ENCODE assay signal across 10 mouse cellular contexts in genomic region chr8:117697248-117697647, GRCm38 (mm10). TPM values are rescaled to one million over a fixed set of nuclear protein-coding genes. Genes with fewer than 3 reads are reported as not detected.
DNase-seq lines count a peak whose midpoint lies in the region; ATAC-seq and TF ChIP-seq lines count a peak whose summit lies in the region.
"Had no signal": no experiment of that assay in that cellular context is flagged by ENCODE, and none has a peak within 500 bp of the region (broad histone marks: within the 10 kb centered on the region; RNA-seq: fewer than 3 reads in every experiment).

No protein-coding gene starts in this region.

- no peak overlapping the region for H3K27ac ChIP-seq in layer of hippocampus, adult 2 months
- no peak overlapping the region for H3K27ac ChIP-seq in MEL (ENCODE audit: control insufficient read depth, low read depth, low read length)
- H3K27ac ChIP-seq: embryonic facial prominence, embryonic 15.5 days had no signal

- H3K4me1 ChIP-seq in MEL (ENCODE audit: control insufficient read depth in 1 of 2, insufficient read depth in 2 of 2, low read length in 2 of 2) = no peaks in the 10 kb centered on the region

- peak; percentile 36 for TF ChIP-seq RAD21 in MEL (IDR thresholded peaks at IDR 0.05; ENCODE audit: low read depth, low read length)

- DNase-seq in adrenal gland, adult (ENCODE audit: inconsistent age in 2 of 2, low spot score in 1 of 2) = peak; percentile 10 to 58
- no peak for DNase-seq in adrenal gland, postnatal 4 days (ENCODE audit: low spot score in 2 of 2)
- DNase-seq in layer of hippocampus, adult 2 months (ENCODE audit: low spot score in 2 of 2) = peak in 1 of 2 experiments; percentile 28
- DNase-seq in layer of hippocampus, adult 9-10 months (ENCODE audit: low spot score) = no peak
- DNase-seq in MEL (ENCODE audit: low read depth, low spot score) = peak; percentile 6
- DNase-seq in embryo, embryonic 10.5 days (ENCODE audit: low spot score) = peak; percentile 53
- no peak for DNase-seq in spleen, adult 18-20 months

- H3K36me3 ChIP-seq in MEL (ENCODE audit: control insufficient read depth in 1 of 2, insufficient read depth in 2 of 2, low read length in 2 of 2) = no peaks in the 10 kb centered on the region
- H3K36me3 ChIP-seq: embryonic facial prominence, embryonic 15.5 days had no signal

- no peak overlapping the region for H3K4me3 ChIP-seq in layer of hippocampus, adult 2 months
- H3K4me3 ChIP-seq in MEL (ENCODE audit: control insufficient read depth in 1 of 2, insufficient read depth in 1 of 2, low read depth in 2 of 2, low read length in 2 of 2) = no peak overlapping the region
- H3K4me3 ChIP-seq: embryonic facial prominence, embryonic 15.5 days; myocyte had no signal

- no peaks in the 10 kb centered on the region for H3K27me3 ChIP-seq in MEL (ENCODE audit: control insufficient read depth in 1 of 2, insufficient read depth in 2 of 2, low read length in 2 of 2)
- H3K27me3 ChIP-seq: embryonic facial prominence, embryonic 15.5 days had no signal

- no peak for TF ChIP-seq EP300 in MEL (IDR thresholded peaks at IDR 0.05; ENCODE audit: low read depth in 1 of 2, low read length in 2 of 2)

- TF ChIP-seq CTCF in layer of hippocampus, adult 2 months (conservative IDR thresholded peaks at IDR 0.05) = peak; percentile 76
- TF ChIP-seq CTCF in MEL (IDR thresholded peaks at IDR 0.05 in 2 of 3, conservative IDR thresholded peaks at IDR 0.05 in 1 of 3; ENCODE audit: control insufficient read depth in 1 of 3, insufficient read depth in 1 of 3, low read depth in 2 of 3, low read length in 3 of 3, poor library complexity in 1 of 3, severe bottlenecking in 1 of 3) = peak; percentile 25 to 43 (median 34); a peak in 5 of 6 replicates

- H3K9me3 ChIP-seq in MEL (replicated peaks; ENCODE audit: insufficient read depth, low read length) = no peaks in the 10 kb centered on the region
- H3K9me3 ChIP-seq: embryonic facial prominence, embryonic 15.5 days had no signal

- no peaks in the 10 kb centered on the region for H3K79me2 ChIP-seq in MEL (ENCODE audit: control insufficient read depth, insufficient read depth, low read length, poor library complexity)

- no peak overlapping the region for H3K9ac ChIP-seq in MEL (ENCODE audit: control insufficient read depth, low read depth, low read length, poor library complexity, severe bottlenecking)
- H3K9ac ChIP-seq: embryonic facial prominence, embryonic 15.5 days had no signal

- peak; percentile 65 for ATAC-seq in megakaryocyte progenitor cell, adult 5-6 weeks (replicated peaks; ENCODE audit: poor library complexity)

- TF ChIP-seq POLR2A in MEL (IDR thresholded peaks at IDR 0.05; ENCODE audit: control insufficient read depth in 1 of 2, insufficient read depth in 1 of 2, low read depth in 1 of 2, low read length in 2 of 2, poor library complexity in 1 of 2) = no peak

TF ChIP-seq in MEL, 35 proteins besides CTCF, POLR2A, EP300 and RAD21:
- TF ChIP-seq SMC3 (IDR thresholded peaks at IDR 0.05; ENCODE audit: low read depth, low read length) (peak; percentile 35), ZC3H11A (IDR thresholded peaks at IDR 0.05; ENCODE audit: low read depth, low read length) (no peak), MEF2A (IDR thresholded peaks at IDR 0.05; ENCODE audit: extremely low read depth, insufficient replicate concordance, low read depth, low read length, poor library complexity, severe bottlenecking) (no peak), ETS1 (IDR thresholded peaks at IDR 0.05; ENCODE audit: low read depth, low read length) (no peak), ZKSCAN1 (IDR thresholded peaks at IDR 0.05; ENCODE audit: low read depth, low read length) (no peak), UBTF (IDR thresholded peaks at IDR 0.05; ENCODE audit: borderline replicate concordance, insufficient read depth, low read depth, low read length) (no peak), USF2 (IDR thresholded peaks at IDR 0.05; ENCODE audit: borderline replicate concordance in 1 of 2, insufficient read depth in 1 of 2, low read depth in 1 of 2, low read length in 2 of 2) (no peak), USF1 (IDR thresholded peaks at IDR 0.05; ENCODE audit: low read depth, low read length) (no peak), MAFK (IDR thresholded peaks at IDR 0.05; ENCODE audit: borderline replicate concordance, low read depth, low read length) (no peak)

RNA-seq across cellular contexts. Expression of gene Hsd17b2, which starts 4.5 kb away (rescaled TPM):
- 10 to 100 TPM in 1 of 2 experiments, under 1 TPM in 1; 0.84 to 18.8 TPM for total RNA-seq in adrenal gland, postnatal 4 days (2021)
- under 1 TPM in 1 of 2 experiments, not detected in 1; 0.27 TPM for total RNA-seq in layer of hippocampus, adult 2 months (2021)
- total RNA-seq in MEL (2012; rRNA removed) = not detected in 2 replicates
- not detected for polyA plus RNA-seq in MEL (2012; ENCODE audit: insufficient read depth in 1 of 2, insufficient read length in 2 of 2, low read depth in 1 of 2, low replicate concordance in 2 of 2, missing spikeins in 1 of 2)
- not detected in 2 replicates for total RNA-seq in megakaryocyte progenitor cell, adult 5-6 weeks (2015)
- total RNA-seq in megakaryocyte progenitor cell, adult 5-6 weeks (2017) = not detected in 2 replicates
- polyA plus RNA-seq: myocyte had no signal

RNA-seq across cellular contexts. Expression of gene Sdr42e1, which starts 23.8 kb away (rescaled TPM):
- total RNA-seq in adrenal gland, postnatal 4 days (2021) = 1 to 10 TPM; 1.8 to 2.7 TPM
- 1 to 10 TPM; 5.4 to 5.7 TPM for total RNA-seq in layer of hippocampus, adult 2 months (2021)
- not detected in 2 replicates for total RNA-seq in MEL (2012; rRNA removed)
- not detected for polyA plus RNA-seq in MEL (2012; ENCODE audit: insufficient read depth in 1 of 2, insufficient read length in 2 of 2, low read depth in 1 of 2, low replicate concordance in 2 of 2, missing spikeins in 1 of 2)
- total RNA-seq in megakaryocyte progenitor cell, adult 5-6 weeks (2015) = 3.4 and 4.2 TPM in 2 replicates
- total RNA-seq in megakaryocyte progenitor cell, adult 5-6 weeks (2017) = 4.4 and 5.1 TPM in 2 replicates

Comparison
In these comparisons a context has a peak if more than half of its experiments do, and no peak if none do; other contexts are left out.
1. DNase-seq: peak in adrenal gland, adult (2 of 2), MEL (single experiment) and embryo, embryonic 10.5 days (single experiment); none in adrenal gland, postnatal 4 days (0 of 2), layer of hippocampus, adult 9-10 months (single experiment) and spleen, adult 18-20 months (0 of 2).